Mouse (Mus musculus): ENCODE data around the gene Ipo5. TPM values are rescaled to one million over a fixed set of nuclear protein-coding genes. Genes with fewer than 3 reads are reported as not detected.
A peak's percentile ranks its signal among the peaks of the same experiment; 100 is the strongest.

The Ipo5 gene
- 100 to 1,000 TPM in 1 of 2 experiments, 10 to 100 TPM in 1; 85.8 to 109 TPM for total RNA-seq (2021)
- long read RNA-seq, experiment 1, full-length matches to known transcripts = 20 of 39 reads
- long read RNA-seq, experiment 1, partial matches to known transcripts = 7 of 39 reads
- long read RNA-seq, experiment 1, other reads (novel, unspliced or antisense) = 12 of 39 reads
- long read RNA-seq, experiment 2, full-length matches to known transcripts = 18 of 49 reads
- long read RNA-seq, experiment 2, partial matches to known transcripts = 16 of 49 reads
- long read RNA-seq, experiment 2, other reads (novel, unspliced or antisense) = 15 of 49 reads

- intact Hi-C loops (cut with DNase I) = loop anchor here (5.0 kb wide), 1 partner anchor 311 kb away; no protein-coding TSS in a partner anchor
- DNase-seq = peak; percentile 91 to 95
Measured at GRCm38 (mm10) chr14:120910733-120911324, at the start of gene Ipo5. Gene Ipo5, plus strand, starts transcription at chr14:120911224.

- DNase-seq = no peak
- intact Hi-C loops (cut with DNase I) = no loop called here
Measured at GRCm38 (mm10) chr14:120863205-120863604, 47.8 kb upstream of the Ipo5 start.

GRCm38 (mm10) chr14:120864896-120865295 is 46.1 kb upstream of the Ipo5 start:
- DNase-seq = no peak
- intact Hi-C loops (cut with DNase I) = no loop called here

- intact Hi-C loops (cut with DNase I) = no loop called here
Measured at GRCm38 (mm10) chr14:120866573-120866972, 44.5 kb upstream of the Ipo5 start.

GRCm38 (mm10) chr14:120867121-120867520 is 43.9 kb upstream of the Ipo5 start:
- DNase-seq = no peak
- intact Hi-C loops (cut with DNase I) = no loop called here

More at GRCm38 (mm10) chr14:120866573-120866972, 44.5 kb upstream of the Ipo5 start:
- DNase-seq = no peak

GRCm38 (mm10) chr14:120868494-120868893 is 42.5 kb upstream of the Ipo5 start:
- peak in 1 of 2 experiments; percentile 28 for DNase-seq
- intact Hi-C loops (cut with DNase I) = no loop called here

GRCm38 (mm10) chr14:120870736-120871135 is 40.3 kb upstream of the Ipo5 start:
- intact Hi-C loops (cut with DNase I) = no loop called here
- DNase-seq = no peak

- DNase-seq = no peak
- intact Hi-C loops (cut with DNase I) = no loop called here
Measured at GRCm38 (mm10) chr14:120874397-120874796, 36.6 kb upstream of the Ipo5 start.

- no peak for DNase-seq
- intact Hi-C loops (cut with DNase I) = no loop called here
Measured at GRCm38 (mm10) chr14:120875144-120875543, 35.9 kb upstream of the Ipo5 start.

- intact Hi-C loops (cut with DNase I) = no loop called here
- no peak for DNase-seq
Measured at GRCm38 (mm10) chr14:120875811-120876388, 35.1 kb upstream of the Ipo5 start.

- intact Hi-C loops (cut with DNase I) = no loop called here
- no peak for DNase-seq
Measured at GRCm38 (mm10) chr14:120877147-120877546, 33.9 kb upstream of the Ipo5 start.

GRCm38 (mm10) chr14:120879026-120879425 is 32.0 kb upstream of the Ipo5 start:
- intact Hi-C loops (cut with DNase I) = no loop called here
- no peak for DNase-seq

- intact Hi-C loops (cut with DNase I) = no loop called here
- DNase-seq = no peak
Measured at GRCm38 (mm10) chr14:120880601-120881000, 30.4 kb upstream of the Ipo5 start.

- DNase-seq = no peak
- intact Hi-C loops (cut with DNase I) = no loop called here
Measured at GRCm38 (mm10) chr14:120881054-120881453, 30.0 kb upstream of the Ipo5 start.

- intact Hi-C loops (cut with DNase I) = no loop called here
- no peak for DNase-seq
Measured at GRCm38 (mm10) chr14:120888681-120889080, 22.3 kb upstream of the Ipo5 start.

GRCm38 (mm10) chr14:120892369-120892768 is 18.7 kb upstream of the Ipo5 start:
- intact Hi-C loops (cut with DNase I) = no loop called here
- no peak for DNase-seq

GRCm38 (mm10) chr14:120896613-120897012 is 14.4 kb upstream of the Ipo5 start:
- no peak for DNase-seq
- intact Hi-C loops (cut with DNase I) = no loop called here

GRCm38 (mm10) chr14:120898876-120899275 is 12.1 kb upstream of the Ipo5 start:
- intact Hi-C loops (cut with DNase I) = no loop called here

GRCm38 (mm10) chr14:120909396-120909795 is 1.6 kb upstream of the Ipo5 start:
- DNase-seq = no peak
- intact Hi-C loops (cut with DNase I) = loop anchor here (5.0 kb wide), 1 partner anchor 72 kb away; no protein-coding TSS in a partner anchor

More at GRCm38 (mm10) chr14:120898876-120899275, 12.1 kb upstream of the Ipo5 start:
- no peak for DNase-seq

GRCm38 (mm10) chr14:120910320-120910719 is 704 bp upstream of the Ipo5 start:
- DNase-seq = peak; percentile 7 to 32
- intact Hi-C loops (cut with DNase I) = loop anchor here (5.0 kb wide), 1 partner anchor 312 kb away; no protein-coding TSS in a partner anchor

GRCm38 (mm10) chr14:120911388-120911901 is 421 bp downstream of the Ipo5 start:
- DNase-seq = peak in 1 of 2 experiments; percentile 9

More at GRCm38 (mm10) chr14:120911388-120911901, 421 bp downstream of the Ipo5 start:
- intact Hi-C loops (cut with DNase I) = loop anchor here (5.0 kb wide), 1 partner anchor 311 kb away; no protein-coding TSS in a partner anchor

All from gastrocnemius, postnatal 36 days (tissue).